Mouse (Mus musculus) neural tube, embryonic 12.5 days (tissue): ENCODE measurements around the gene Pidd1. TPM values are rescaled to one million over a fixed set of nuclear protein-coding genes. Genes with fewer than 3 reads are reported as not detected.
"Not testable (repeated sequence)": the region's sequence is repeated elsewhere in the genome, so short reads cannot be mapped to it uniquely, and the experiment has no call there.

Experiments
- ATAC-seq: fragments of 200-750 bp; cut with Nextera tagmentation; 2 replicates; pipeline ENCODE4 v1.8.0; 2017; ENCODE audit warnings: low read depth, mild to moderate bottlenecking, moderate TSS enrichment, moderate library complexity; ENCODE audit not compliant: low FRiP score
- H3K27ac ChIP-seq: fragments of 300-500 bp; sonication (generic); 2 replicates; pipeline ENCODE4 v1.5.1; 2016
- H3K27me3 ChIP-seq: fragments of 300-500 bp; sonication (generic); replicated peaks from 2 replicates; pipeline ENCODE4 v1.6.1; 2016; ENCODE audit warnings: mild to moderate bottlenecking
- H3K36me3 ChIP-seq: fragments of 300-500 bp; sonication (generic); 2 replicates; pipeline ENCODE4 v1.6.1; 2016; ENCODE audit warnings: mild to moderate bottlenecking
- H3K4me1 ChIP-seq: fragments of 300-500 bp; sonication (generic); 2 replicates; pipeline ENCODE4 v1.6.1; 2016
- H3K4me2 ChIP-seq: fragments of 300-500 bp; sonication (generic); replicated peaks from 2 replicates; pipeline ENCODE4 v1.6.1; 2016; ENCODE audit warnings: mild to moderate bottlenecking
- H3K4me3 ChIP-seq: fragments of 300-500 bp; sonication (generic); 2 replicates; pipeline ENCODE4 v1.5.1; 2016
- H3K9ac ChIP-seq: fragments of 300-500 bp; sonication (generic); 2 replicates; pipeline ENCODE4 v1.6.1; 2016; ENCODE audit warnings: mild to moderate bottlenecking
- H3K9me3 ChIP-seq: fragments of 300-500 bp; sonication (generic); 2 replicates; pipeline ENCODE4 v1.6.1; 2016; ENCODE audit warnings: mild to moderate bottlenecking
- WGBS: fragments of 180-500 bp; shearing (Covaris S2); methylation state at CpG from one replicate; pipeline ENCODE4 v1.1.7; 2016; 5-methylcytosine and 5-hydroxymethylcytosine counted together
- polyA plus RNA-seq: library from polyadenylated mRNA; unstranded; fragments of >200 nt; fragmentation: Nextera tagmentation; extraction: Ambion mirVana; gene quantifications from 2 replicates; pipeline ENCODE4 v1.2.1, GENCODE M21; 2016

Gene Pidd1
- polyA plus RNA-seq, 1 experiment from 2014 or later, result 9.8 TPM

DNA sequence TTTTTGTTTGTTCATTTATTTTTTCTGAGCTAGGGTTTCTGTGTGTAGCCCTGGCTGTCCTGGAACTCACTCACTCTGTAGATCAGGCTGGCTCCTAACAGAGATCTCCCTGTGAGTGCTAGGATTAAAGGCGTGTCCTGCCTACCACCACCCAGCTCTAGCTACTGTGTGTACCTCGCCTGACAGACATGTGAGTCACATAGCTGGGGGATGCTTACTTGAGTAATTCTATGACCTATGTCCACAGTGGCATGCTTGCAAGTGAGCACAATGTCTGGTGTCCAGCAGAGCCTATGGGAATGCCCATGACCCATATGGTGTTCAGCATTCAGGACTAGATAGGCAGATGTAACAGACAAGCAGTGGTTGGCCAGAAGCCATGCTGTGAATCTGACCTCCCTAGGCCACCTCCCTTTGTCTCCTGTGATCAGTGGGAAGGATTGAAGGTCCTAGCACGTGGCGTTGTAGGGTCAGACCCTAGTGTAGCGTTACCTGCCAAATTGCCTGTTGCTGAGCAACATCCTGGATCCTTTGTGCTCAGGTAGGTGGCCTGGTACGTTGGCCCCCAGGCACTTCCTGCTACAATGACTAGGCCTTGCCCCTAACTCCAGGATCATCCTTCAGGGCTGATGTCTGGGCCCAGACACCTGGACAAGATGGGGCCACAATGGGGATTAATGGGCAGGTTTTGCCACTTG lies 27.5 kb downstream of the Pidd1 start:
- Histone ChIP-seq H3K27ac (no peak overlapping the region), H3K4me3 (no peak overlapping the region), H3K9me3 (no peaks in the 10 kb centered on the region), H3K36me3 (no peaks in the 10 kb centered on the region), H3K4me2 (no peak overlapping the region), H3K4me1 (peaks cover 13% of the 10 kb centered on the region), H3K27me3 (no peaks in the 10 kb centered on the region), H3K9ac (no peak overlapping the region)
- 81% methylated on average over 6 of the region's 6 CpGs for WGBS
- no peak for ATAC-seq

GRCm38 (mm10) chr7:141413809-141414584 lies 29.8 kb downstream of the Pidd1 start, which contains the start of gene Gatd1:
Gene Gatd1, minus strand, starts transcription at chr7:141414136.
- WGBS, result under 1% methylated on average over 56 of the region's 56 CpGs
- Histone ChIP-seq H3K4me1 (peaks cover 13% of the 10 kb centered on the region), H3K9ac (peak within 1 kb of the TSS; percentile 84), H3K27ac (peak within 1 kb of the TSS; percentile 75), H3K4me2 (peak within 1 kb of the TSS; percentile 86), H3K36me3 (peaks cover 21% of the 10 kb centered on the region), H3K27me3 (no peaks in the 10 kb centered on the region), H3K9me3 (no peaks in the 10 kb centered on the region), H3K4me3 (peak within 1 kb of the TSS; percentile 65)
- peak; percentile 88 for ATAC-seq

DNA sequence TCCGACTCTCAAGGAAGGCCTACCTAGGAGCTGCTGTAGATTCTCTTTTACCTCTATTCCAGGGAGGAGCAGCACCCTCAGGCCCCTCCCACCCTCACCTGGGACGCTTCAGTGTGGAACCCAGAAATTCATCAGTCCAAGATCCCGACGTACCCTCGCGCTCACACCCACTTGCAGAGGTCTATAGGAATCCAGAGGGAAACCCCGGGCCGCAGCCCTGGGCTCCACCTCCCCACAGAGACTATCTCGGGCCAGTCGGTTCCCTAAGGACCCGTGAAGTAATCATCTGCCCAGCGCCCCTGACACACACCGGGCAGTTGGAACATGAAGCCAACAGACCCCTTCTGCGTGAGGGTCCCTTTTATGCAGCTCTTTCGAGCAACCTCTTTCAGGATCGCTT lies 30.5 kb downstream of the Pidd1 start:
- H3K36me3 ChIP-seq, result peaks cover 27% of the 10 kb centered on the region
- 4% methylated on average over 16 of the region's 16 CpGs for WGBS
- peak overlapping the region; percentile 86 for H3K4me2 ChIP-seq
- H3K4me1 ChIP-seq, result peaks cover 13% of the 10 kb centered on the region
- no peaks in the 10 kb centered on the region for H3K9me3 ChIP-seq
- peak overlapping the region; percentile 65 for H3K4me3 ChIP-seq
- H3K9ac ChIP-seq, result peak overlapping the region; percentile 84
- no peaks in the 10 kb centered on the region for H3K27me3 ChIP-seq
- peak; percentile 29 for ATAC-seq
- H3K27ac ChIP-seq, result peak overlapping the region; percentile 75

- Histone ChIP-seq H3K9ac (peak overlapping the region; percentile 22), H3K27me3 (no peaks in the 10 kb centered on the region)
- WGBS, result 90% methylated on average over 1 of the region's 1 CpGs
Measured at GRCm38 (mm10) chr7:141411667-141412066, 32.2 kb downstream of the Pidd1 start.

GRCm38 (mm10) chr7:141410631-141411030 lies 33.2 kb downstream of the Pidd1 start:
- peaks cover 30% of the 10 kb centered on the region for H3K36me3 ChIP-seq
- WGBS, result 91% methylated on average over 8 of the region's 8 CpGs

More at GRCm38 (mm10) chr7:141411667-141412066, 32.2 kb downstream of the Pidd1 start:
- H3K4me3 ChIP-seq, result no peak overlapping the region
- no peak overlapping the region; the same call in 1 of the 2 replicates for H3K4me2 ChIP-seq
- peaks cover 30% of the 10 kb centered on the region for H3K36me3 ChIP-seq
- peaks cover 13% of the 10 kb centered on the region for H3K4me1 ChIP-seq
- no peak for ATAC-seq
- no peak overlapping the region for H3K27ac ChIP-seq
- no peaks in the 10 kb centered on the region for H3K9me3 ChIP-seq

GRCm38 (mm10) chr7:141408833-141409232 lies 35.0 kb downstream of the Pidd1 start:
- Histone ChIP-seq H3K27me3 (no peaks in the 10 kb centered on the region), H3K9me3 (no peaks in the 10 kb centered on the region), H3K4me3 (no peak overlapping the region), H3K27ac (no peak overlapping the region), H3K4me2 (no peak overlapping the region), H3K4me1 (peaks cover 7% of the 10 kb centered on the region), H3K9ac (no peak overlapping the region), H3K36me3 (peaks cover 30% of the 10 kb centered on the region)
- ATAC-seq, result peak; percentile 41; the same call in 1 of the 2 replicates
- WGBS, result 16% methylated on average over 11 of the region's 11 CpGs

More at GRCm38 (mm10) chr7:141410631-141411030, 33.2 kb downstream of the Pidd1 start:
- no peak overlapping the region for H3K9ac ChIP-seq
- H3K4me3 ChIP-seq, result no peak overlapping the region
- no peak overlapping the region for H3K27ac ChIP-seq
- ATAC-seq, result no peak
- no peaks in the 10 kb centered on the region for H3K9me3 ChIP-seq
- H3K4me1 ChIP-seq, result peaks cover 13% of the 10 kb centered on the region
- no peak overlapping the region for H3K4me2 ChIP-seq
- no peaks in the 10 kb centered on the region for H3K27me3 ChIP-seq

DNA sequence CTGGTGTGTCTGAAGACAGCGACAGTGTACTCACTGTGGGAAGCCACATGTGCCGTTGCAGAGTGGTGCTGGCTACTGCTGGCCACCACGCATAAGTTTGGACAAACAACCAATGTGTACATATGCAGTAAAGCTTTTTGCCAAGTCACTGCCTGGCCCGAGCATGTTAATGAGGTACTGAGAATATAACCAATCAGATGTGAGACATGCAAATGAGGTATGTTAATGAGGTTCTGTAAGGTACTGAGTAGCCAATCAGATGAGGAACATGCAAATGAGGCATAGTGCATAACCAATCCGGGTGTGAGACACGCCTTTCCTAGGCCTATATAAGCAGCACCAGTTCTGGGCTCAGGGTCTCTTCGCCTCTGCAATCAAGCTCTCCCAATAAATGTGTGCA lies 36.2 kb downstream of the Pidd1 start:
- H3K9ac ChIP-seq, result not testable (repeated sequence)

GRCm38 (mm10) chr7:141405466-141405865 lies 38.4 kb downstream of the Pidd1 start:
- H3K9ac ChIP-seq, result no peak overlapping the region
- no peaks in the 10 kb centered on the region for H3K9me3 ChIP-seq
- H3K4me3 ChIP-seq, result no peak overlapping the region
- H3K4me2 ChIP-seq, result no peak overlapping the region
- H3K4me1 ChIP-seq, result no peaks in the 10 kb centered on the region
- H3K27ac ChIP-seq, result no peak overlapping the region
- WGBS, result 87% methylated on average over 4 of the region's 4 CpGs
- no peak for ATAC-seq
- H3K36me3 ChIP-seq, result peaks cover 54% of the 10 kb centered on the region
- no peaks in the 10 kb centered on the region for H3K27me3 ChIP-seq

More for the DNA sequence above, 36.2 kb downstream of the Pidd1 start:
- not testable (repeated sequence) for H3K9me3 ChIP-seq, ATAC-seq, H3K4me2 ChIP-seq, H3K4me1 ChIP-seq, H3K4me3 ChIP-seq, H3K27me3 ChIP-seq, H3K27ac ChIP-seq
- WGBS, result 91% methylated on average over 7 of the region's 7 CpGs
- peaks cover 40% of the 10 kb centered on the region for H3K36me3 ChIP-seq

DNA sequence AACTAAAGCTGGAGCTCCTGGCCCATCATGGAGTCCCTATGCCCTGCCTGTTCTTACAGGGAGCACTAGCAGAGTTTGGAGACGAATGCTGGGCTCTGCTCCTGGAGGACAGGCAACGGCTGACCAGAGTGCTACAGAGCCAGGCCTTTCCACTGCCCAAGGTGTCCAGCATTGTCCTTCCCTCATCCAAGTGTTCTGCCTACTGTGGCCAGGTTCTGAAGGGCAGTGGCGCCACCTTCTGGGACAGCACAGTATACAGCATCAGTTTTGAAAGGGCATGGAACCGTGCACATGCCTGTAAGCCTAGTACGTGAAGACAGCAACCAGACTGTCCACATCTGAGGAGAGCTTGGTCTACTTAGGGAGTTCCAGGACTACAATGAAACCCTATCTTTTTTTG lies 40.5 kb downstream of the Pidd1 start:
- Histone ChIP-seq H3K27me3 (no peaks in the 10 kb centered on the region), H3K27ac (no peak overlapping the region), H3K9ac (no peak overlapping the region), H3K9me3 (no peaks in the 10 kb centered on the region), H3K36me3 (peaks cover 55% of the 10 kb centered on the region), H3K4me1 (no peaks in the 10 kb centered on the region), H3K4me3 (no peak overlapping the region), H3K4me2 (no peak overlapping the region)
- ATAC-seq, result peak; percentile 50; the same call in 1 of the 2 replicates
- 44% methylated on average over 5 of the region's 5 CpGs for WGBS

DNA sequence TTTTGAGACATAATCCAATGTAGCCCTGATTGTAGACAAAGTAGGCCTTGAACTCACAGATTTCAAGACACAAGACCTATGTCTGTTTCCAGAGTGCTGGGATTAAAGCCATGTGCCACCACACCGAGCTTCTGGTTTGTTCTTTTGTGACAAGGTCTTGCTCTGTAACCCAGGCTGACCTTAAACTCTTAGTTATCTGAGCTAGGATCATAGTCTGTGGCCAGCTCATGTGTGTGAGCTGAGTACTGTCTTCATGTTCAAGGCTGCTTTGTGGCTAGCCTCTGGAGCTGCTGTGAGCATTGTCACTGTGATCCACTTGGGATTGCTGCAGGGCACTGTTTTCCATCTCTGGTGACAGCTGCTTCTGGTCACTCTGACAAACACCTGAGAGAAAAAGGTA lies 48.5 kb downstream of the Pidd1 start:
- Histone ChIP-seq H3K9me3 (no peaks in the 10 kb centered on the region), H3K36me3 (peaks cover 34% of the 10 kb centered on the region), H3K9ac (no peak overlapping the region), H3K4me3 (no peak overlapping the region), H3K27me3 (no peaks in the 10 kb centered on the region), H3K4me2 (no peak overlapping the region), H3K4me1 (peaks cover 15% of the 10 kb centered on the region), H3K27ac (no peak overlapping the region)
- 90% methylated on average over 1 of the region's 1 CpGs for WGBS
- ATAC-seq, result no peak

DNA sequence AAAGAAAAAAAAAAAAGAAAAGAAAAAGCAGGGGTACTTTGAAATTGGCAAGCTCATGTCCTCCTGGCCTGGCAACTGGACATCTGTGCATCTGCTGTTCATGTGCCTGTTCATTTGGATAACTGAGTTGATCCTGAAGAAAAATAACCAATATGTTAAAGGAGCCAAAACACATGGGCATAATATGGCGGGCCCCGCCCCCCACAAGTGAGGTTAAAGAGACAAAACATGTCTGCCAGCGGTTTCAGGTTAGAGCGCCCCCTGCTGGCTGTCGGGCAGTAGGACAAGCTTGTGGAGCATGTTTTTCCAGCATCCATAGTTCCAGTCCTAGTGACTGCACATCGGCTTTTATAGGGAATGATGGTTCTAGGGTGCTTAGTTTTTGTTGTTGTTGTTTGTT lies 49.1 kb downstream of the Pidd1 start:
- Histone ChIP-seq H3K9ac (no peak overlapping the region), H3K36me3 (peaks cover 29% of the 10 kb centered on the region), H3K4me1 (peaks cover 15% of the 10 kb centered on the region), H3K4me2 (no peak overlapping the region), H3K27me3 (no peaks in the 10 kb centered on the region), H3K9me3 (no peaks in the 10 kb centered on the region), H3K27ac (no peak overlapping the region), H3K4me3 (no peak overlapping the region)
- no peak for ATAC-seq
- WGBS, result 25% methylated on average over 6 of the region's 6 CpGs

- H3K4me3 ChIP-seq, result no peak overlapping the region
- ATAC-seq, result no peak
- H3K27me3 ChIP-seq, result 0 out of 2 replicates have a peak, but pooled peaks cover under 1% of the 10 kb centered on the region
- no peak overlapping the region for H3K4me2 ChIP-seq
- 91% methylated on average over 7 of the region's 7 CpGs for WGBS
- no peak overlapping the region for H3K27ac ChIP-seq
- no peak overlapping the region for H3K9ac ChIP-seq
- peaks cover 23% of the 10 kb centered on the region for H3K36me3 ChIP-seq
- H3K4me1 ChIP-seq, result peaks cover 15% of the 10 kb centered on the region
- H3K9me3 ChIP-seq, result no peaks in the 10 kb centered on the region
Measured at GRCm38 (mm10) chr7:141394158-141394557, 49.7 kb downstream of the Pidd1 start.
